Mouse (Mus musculus) thymus, postnatal 36 days (tissue): Measurements from ENCODE around the gene C1qtnf3.

ENCODE experiments used
- DNase-seq, 2 experiments: peaks; one replicate each; pipeline ENCODE4 v3.0.0; 2022; ENCODE audit warnings: mixed read lengths in 2 of 2

C1qtnf3 gene

DNA sequence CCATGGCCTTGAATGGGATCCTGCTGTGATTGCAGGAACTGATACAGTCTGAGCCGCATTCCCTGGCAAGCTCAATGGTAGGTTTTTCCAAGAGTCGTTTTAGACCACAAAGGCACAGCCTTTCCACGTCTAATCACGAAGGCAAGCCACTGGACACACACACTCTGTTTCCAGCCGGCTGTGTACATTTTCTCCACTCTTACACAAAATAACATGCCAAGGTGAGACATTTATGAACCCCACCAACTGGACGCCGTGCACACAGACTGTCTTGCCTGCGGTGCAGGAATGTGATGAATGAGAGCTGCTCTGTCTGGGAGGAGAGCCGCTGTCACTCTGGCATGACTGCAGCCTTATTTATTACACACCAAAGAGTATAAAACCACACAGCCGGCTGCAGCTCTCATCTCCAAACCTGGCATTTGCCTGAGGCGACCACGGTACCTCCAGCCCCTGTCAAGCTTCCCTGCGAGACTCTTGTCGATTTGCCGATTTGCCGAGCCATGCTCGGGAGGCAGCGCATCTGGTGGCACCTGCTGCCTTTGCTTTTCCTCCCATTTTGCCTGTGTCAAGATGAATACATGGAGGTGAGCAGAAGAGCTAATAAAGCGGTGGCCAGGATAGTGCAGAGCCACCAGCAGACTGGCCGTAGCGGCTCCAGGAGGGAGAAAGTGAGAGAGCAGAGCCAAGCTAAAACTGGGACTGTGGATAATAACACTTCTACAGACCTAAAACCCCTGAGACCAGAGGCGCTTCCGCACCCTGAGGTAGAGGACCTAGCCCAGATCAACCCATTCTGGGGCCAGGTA, at the start of gene C1qtnf3:
Gene C1qtnf3, plus strand, starts transcription at position 382 of the 809 bp plus-strand sequence.
- DNase-seq, result no peak

DNA sequence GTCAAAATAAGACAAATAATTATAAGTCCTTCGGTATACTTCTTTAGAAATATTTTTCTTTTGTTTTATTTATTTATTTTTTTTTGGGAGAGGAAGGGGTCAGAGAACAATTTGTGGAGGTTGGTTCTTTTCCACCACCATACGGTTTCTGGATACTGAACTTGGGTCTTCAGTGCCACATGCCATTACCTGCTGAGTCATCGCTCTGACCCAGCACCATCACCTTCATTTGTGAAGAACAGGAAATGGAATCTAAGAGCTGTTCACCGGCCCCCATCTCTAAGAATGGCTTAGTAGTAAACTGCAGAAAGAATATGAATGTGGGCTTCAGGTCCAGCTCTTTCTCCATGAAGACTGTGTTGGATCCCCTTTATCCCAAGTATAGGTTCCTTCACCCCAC, 49.8 kb upstream of the C1qtnf3 start:
- no peak for DNase-seq

DNA sequence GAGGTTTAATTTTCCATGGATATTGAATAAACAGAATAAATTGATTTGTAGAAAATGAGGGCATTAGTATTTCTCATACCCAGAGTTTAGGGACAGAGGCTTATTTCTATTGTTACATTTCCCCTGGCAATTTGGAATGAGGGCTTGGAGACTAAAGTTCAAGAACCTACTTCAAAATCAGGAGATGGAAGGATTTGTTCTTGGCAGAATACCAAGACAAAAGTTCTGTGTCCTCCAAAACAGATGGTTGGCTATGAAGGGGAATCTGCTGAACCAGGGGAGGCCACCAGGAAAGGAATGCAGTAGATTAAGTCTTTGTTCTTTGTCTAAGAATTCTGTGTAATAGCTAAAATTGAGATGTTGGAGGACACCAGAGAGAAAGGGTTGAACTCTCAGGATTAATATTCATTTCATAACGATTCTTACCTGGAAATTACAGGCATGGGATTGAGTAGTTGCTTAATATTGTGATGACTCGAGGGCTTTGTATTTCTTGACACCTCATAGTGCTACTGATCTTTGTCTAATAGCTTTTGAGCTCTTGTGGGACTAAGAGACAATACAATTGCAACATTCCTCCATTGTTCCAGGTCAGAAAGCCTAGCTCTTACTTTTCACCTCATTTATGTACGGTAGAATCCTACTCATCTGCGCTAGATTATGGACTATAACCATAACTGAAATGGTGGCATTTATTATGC, 35.4 kb upstream of the C1qtnf3 start:
- no peak for DNase-seq

DNA sequence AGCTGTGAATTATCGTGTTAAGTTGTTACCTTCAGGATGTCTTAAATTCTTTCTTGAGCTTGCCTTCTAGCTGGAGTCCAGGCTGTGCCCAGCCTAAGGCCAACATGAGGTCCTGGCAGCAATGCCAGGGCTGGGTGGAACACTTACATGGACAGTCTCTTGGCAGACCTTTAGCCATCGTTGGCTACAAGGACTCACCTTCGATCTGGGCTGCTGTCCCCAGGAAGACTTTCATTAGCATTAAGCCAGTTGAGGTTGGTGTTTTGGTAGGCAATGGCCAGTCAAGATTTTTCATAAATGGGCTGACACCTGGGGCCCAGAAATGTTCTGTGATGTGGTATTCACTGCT, 34.8 kb upstream of the C1qtnf3 start:
- no peak for DNase-seq

DNA sequence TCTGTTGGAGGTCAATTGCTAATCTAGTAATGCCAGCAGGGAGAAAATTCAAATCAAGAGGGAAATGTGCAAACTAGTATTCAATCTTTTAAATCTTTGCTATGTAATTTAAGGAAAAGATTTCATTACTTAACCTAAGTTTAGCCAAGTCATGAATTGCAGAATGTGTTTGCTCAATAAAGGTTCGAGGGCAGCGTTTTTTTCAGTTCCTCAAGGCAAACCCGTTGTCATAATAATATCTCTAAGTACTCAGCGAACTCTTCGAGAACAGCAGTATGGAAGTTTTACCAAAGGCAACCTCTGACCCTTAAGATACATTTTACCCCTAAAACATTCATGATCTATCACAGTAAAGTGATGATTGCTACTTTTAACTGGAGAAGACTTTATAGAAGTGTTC, 31.9 kb upstream of the C1qtnf3 start:
- no peak for DNase-seq

DNA sequence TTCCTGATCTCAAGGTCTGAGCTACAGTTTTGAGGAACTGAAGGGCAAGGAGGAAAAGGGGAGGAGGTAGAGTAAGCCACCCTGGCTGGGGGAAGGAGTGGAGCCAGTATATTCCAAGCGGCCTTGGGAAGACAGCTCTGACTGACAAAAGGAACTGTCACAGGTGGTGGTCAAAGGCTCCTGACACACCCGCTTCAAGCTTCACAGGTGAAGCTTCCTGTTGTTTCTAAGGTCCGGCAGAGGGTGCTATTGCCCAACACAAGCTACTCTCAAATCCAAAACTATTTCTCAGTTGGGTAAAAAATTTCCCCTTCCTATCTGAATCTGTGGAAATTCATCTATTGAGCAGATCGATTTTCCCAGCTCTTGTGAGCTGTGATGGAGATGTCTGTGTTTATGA, 31.1 kb upstream of the C1qtnf3 start:
- no peak for DNase-seq

- no peak for DNase-seq
Observed at GRCm38 (mm10) chr15:10922061-10922460, 30.1 kb upstream of the C1qtnf3 start.

DNA sequence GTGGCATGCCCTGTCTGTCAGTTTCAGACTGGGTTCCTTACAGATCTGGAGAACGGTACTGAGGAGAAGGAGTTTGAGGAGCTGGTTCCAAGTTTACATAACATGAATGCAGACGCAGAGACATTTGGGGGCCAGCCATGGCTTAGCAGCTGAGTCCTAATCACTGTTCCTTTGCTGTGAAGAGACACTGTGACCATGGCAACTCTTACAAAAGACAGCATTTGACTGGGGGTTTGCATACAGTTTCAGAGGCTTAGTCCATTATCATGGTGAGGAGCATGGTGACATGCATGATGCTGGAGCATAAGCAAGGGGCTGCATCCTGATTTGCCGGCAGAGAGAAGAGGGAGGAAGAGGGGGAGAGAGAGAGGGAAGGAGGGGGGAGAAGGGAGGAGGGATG, 29.6 kb upstream of the C1qtnf3 start:
- DNase-seq, result no peak

DNA sequence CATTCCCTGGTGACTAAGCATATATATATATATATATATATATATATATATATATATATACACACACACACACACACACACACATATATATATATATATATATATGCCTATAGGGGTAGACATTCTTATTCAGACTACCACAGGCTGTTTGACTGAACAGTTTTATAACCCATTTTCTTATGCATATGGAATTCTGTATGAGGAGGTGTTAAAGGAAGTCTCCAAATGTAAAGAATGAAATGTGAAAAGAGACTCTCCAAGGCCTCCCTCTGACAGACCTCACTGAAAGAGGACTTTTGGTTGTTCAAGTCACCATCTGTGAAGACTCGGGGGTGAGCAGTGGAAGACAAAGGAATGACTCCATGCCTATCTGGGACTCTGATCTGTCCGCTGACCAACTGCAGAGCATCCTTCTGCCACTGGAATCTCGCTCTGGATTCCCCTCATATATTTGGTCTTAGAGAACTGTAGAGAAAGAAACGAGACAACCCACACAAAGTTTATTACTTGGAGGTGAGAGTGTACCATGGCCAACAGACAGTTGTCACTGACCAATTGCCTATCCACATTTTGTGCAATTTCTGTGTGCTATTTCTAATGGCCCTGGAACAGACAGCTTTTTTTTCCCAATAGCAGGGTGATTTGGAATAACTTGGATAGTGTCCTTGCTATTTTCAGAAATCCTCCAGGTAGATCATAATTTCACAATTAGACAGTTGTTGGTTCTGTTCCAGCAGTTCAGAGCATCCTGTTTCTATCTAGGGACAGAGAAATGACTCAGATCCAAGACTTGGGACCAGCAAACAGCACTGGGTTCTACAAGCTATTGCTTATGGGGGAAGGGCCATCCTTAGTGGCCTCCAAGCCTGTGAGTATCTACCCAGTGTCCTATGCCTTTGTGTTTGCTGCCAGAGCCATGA, 28.8 kb upstream of the C1qtnf3 start:
- no peak for DNase-seq

- no peak for DNase-seq
Observed at GRCm38 (mm10) chr15:10927325-10927724, 24.8 kb upstream of the C1qtnf3 start.

- DNase-seq, result no peak
Observed at GRCm38 (mm10) chr15:10928633-10929270, 23.4 kb upstream of the C1qtnf3 start.

- no peak for DNase-seq
Observed at GRCm38 (mm10) chr15:10933930-10934329, 18.2 kb upstream of the C1qtnf3 start.

- DNase-seq, result no peak
Observed at GRCm38 (mm10) chr15:10940148-10941108, 11.7 kb upstream of the C1qtnf3 start.

GRCm38 (mm10) chr15:10941901-10942300, 10.2 kb upstream of the C1qtnf3 start:
- no peak for DNase-seq

- DNase-seq, result no peak
Observed at GRCm38 (mm10) chr15:10947852-10948251, 4.3 kb upstream of the C1qtnf3 start.

GRCm38 (mm10) chr15:10952760-10953305, 701 bp downstream of the C1qtnf3 start:
- no peak for DNase-seq

DNA sequence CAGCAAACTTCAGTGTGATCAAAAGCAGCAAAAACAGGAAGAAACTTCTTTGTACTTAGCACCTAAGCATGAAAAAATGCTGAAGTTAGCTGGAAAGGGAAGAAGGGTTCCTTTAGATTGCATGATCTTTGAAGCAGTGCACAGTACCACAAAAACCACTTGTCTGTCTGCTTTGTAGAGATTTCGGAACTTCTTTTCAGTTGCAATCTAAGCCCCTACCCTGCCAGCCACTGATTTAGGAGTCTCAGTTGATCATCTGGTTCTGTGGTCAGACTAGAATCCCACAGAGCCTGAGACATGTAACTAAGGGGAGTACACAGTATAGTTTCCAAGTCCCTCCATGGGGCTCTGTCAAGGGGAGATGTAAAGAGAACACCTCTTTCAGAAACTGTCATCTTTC, 1.3 kb downstream of the C1qtnf3 start:
- no peak for DNase-seq

DNA sequence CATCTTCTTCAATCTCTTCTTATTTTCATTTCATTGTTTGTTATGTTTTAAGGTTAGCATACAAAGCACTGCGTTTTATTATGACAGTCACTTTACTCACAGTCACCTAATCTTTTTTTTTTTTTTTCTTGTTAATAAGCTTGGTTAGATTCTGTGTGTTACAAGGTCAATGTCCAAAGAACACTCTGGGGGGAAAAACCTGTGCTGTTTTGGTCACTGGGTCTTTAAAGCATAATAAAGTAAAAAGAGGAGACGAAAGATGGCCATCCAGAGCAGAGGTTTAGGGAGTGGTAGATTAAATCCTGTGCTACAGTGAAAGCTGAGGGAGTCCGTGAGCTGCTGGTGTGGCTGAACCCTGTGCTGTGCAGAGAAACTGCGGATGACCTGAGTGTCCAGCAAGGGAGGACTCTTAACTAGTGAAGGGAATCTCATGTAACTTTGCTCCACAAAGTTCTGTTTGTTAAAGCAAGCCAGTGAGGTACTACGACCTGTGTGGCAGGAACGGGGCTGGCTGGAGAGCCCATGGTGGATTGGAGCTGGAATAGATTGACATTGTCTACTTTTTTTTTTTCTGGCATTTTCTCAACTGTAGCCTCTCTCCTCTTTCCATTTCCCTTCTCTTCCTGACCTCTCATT, 2.4 kb downstream of the C1qtnf3 start:
- DNase-seq, result no peak

- DNase-seq, result no peak
Observed at GRCm38 (mm10) chr15:10955156-10955555, 3.0 kb downstream of the C1qtnf3 start.

DNA sequence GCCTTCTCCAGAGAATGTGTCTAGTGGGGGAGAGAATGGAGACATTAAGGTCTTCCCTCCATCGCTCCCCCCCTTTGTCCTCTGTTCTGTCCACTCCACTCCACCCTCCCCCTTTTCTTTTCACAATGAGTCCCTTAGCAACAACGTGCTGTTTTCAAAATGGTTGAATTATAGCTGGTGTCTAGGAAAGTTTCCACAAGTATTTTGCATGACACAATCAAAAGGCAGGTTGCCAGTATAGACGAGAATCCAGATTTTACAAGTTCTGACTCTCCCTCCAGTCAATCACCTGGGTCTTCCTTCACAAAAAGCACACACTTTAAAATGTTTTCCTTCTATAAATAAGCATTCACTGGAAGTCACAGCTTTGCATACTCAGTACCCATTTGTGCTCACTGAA, 4.6 kb downstream of the C1qtnf3 start:
- no peak for DNase-seq
